Comparison of ENCODE assay signal across 11 mouse cellular contexts in the genomic region with DNA sequence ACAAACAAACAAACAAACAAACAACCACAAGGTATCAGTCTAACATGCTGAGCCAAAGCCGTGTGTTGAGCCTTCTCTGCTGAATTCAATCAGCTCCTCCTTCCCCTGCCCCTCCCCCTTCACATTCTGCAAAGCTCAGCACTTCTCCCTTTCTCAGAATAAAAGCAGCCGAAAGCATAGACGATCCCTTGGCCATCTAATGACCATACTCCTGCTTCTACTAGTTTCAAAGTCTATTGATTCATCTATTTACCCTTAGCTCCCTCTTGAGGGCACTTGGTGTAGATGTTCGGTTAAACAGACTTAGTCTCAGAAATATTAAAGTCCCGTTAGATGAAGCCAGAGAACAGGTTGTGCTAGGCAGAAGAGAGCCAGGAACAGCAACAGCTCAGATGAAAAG. TPM values are rescaled to one million over a fixed set of nuclear protein-coding genes. Genes with fewer than 3 reads are reported as not detected.
DNase-seq lines count a peak whose midpoint lies in the region; ATAC-seq and TF ChIP-seq lines count a peak whose summit lies in the region.
"Had no signal": no experiment of that assay in that cellular context is flagged by ENCODE, and none has a peak within 500 bp of the region (broad histone marks: within the 10 kb centered on the region; RNA-seq: fewer than 3 reads in every experiment).

No protein-coding gene starts in this region.

- no peak overlapping the region for H3K27ac ChIP-seq in hindbrain, embryonic 11.5 days (ENCODE audit: low read depth, low read length)
- no peak overlapping the region for H3K27ac ChIP-seq in hindbrain, embryonic 10.5 days
- no peak overlapping the region for H3K27ac ChIP-seq in midbrain, embryonic 13.5 days
- H3K27ac ChIP-seq in midbrain, embryonic 11.5 days (ENCODE audit: low read depth, low read length): no peak overlapping the region
- no peak overlapping the region for H3K27ac ChIP-seq in stomach, postnatal 0 days (replicated peaks)
- H3K27ac ChIP-seq: embryonic facial prominence, embryonic 13.5 days; liver, embryonic 12.5 days had no signal

- H3K4me2 ChIP-seq in hindbrain, embryonic 11.5 days (replicated peaks; ENCODE audit: low read depth, low read length): no peak overlapping the region
- no peak overlapping the region for H3K4me2 ChIP-seq in midbrain, embryonic 13.5 days (replicated peaks)
- H3K4me2 ChIP-seq in midbrain, embryonic 11.5 days: no peak overlapping the region
- no peak overlapping the region for H3K4me2 ChIP-seq in stomach, postnatal 0 days (replicated peaks; ENCODE audit: low read depth)
- H3K4me2 ChIP-seq: embryonic facial prominence, embryonic 13.5 days; liver, embryonic 12.5 days had no signal

- WGBS in hindbrain, embryonic 11.5 days: 42% methylated on average over 5 of the region's 5 CpGs
- WGBS in hindbrain, embryonic 10.5 days: 45% methylated on average over 5 of the region's 5 CpGs
- 23% methylated on average over 5 of the region's 5 CpGs for WGBS in midbrain, embryonic 13.5 days
- 49% methylated on average over 5 of the region's 5 CpGs for WGBS in midbrain, embryonic 11.5 days
- 18% methylated on average over 5 of the region's 5 CpGs for WGBS in stomach, postnatal 0 days

- no peaks in the 10 kb centered on the region for H3K9me3 ChIP-seq in hindbrain, embryonic 11.5 days (ENCODE audit: control insufficient read depth, low read length)
- H3K9me3 ChIP-seq in hindbrain, embryonic 10.5 days: no peaks in the 10 kb centered on the region
- H3K9me3 ChIP-seq in midbrain, embryonic 13.5 days: no peaks in the 10 kb centered on the region
- no peaks in the 10 kb centered on the region for H3K9me3 ChIP-seq in midbrain, embryonic 11.5 days (ENCODE audit: control insufficient read depth, low read length)
- H3K9me3 ChIP-seq in stomach, postnatal 0 days (ENCODE audit: control insufficient read depth, low read length): no peaks in the 10 kb centered on the region
- H3K9me3 ChIP-seq: embryonic facial prominence, embryonic 13.5 days; liver, embryonic 12.5 days had no signal

- TF ChIP-seq EP300 in stomach, postnatal 0 days (optimal IDR thresholded peaks at IDR 0.05): no peak

- no peaks in the 10 kb centered on the region for H3K36me3 ChIP-seq in hindbrain, embryonic 11.5 days (ENCODE audit: control insufficient read depth, insufficient read depth, low read length)
- no peaks in the 10 kb centered on the region for H3K36me3 ChIP-seq in hindbrain, embryonic 10.5 days
- no peaks in the 10 kb centered on the region for H3K36me3 ChIP-seq in midbrain, embryonic 13.5 days
- no peaks in the 10 kb centered on the region for H3K36me3 ChIP-seq in midbrain, embryonic 11.5 days (ENCODE audit: control insufficient read depth, insufficient read depth, low read length)
- H3K36me3 ChIP-seq in stomach, postnatal 0 days (ENCODE audit: control insufficient read depth, insufficient read depth, low read length): no peaks in the 10 kb centered on the region
- H3K36me3 ChIP-seq: embryonic facial prominence, embryonic 13.5 days; liver, embryonic 12.5 days had no signal

- no peaks in the 10 kb centered on the region for H3K27me3 ChIP-seq in hindbrain, embryonic 11.5 days (ENCODE audit: control insufficient read depth, insufficient read depth, low read length)
- no peaks in the 10 kb centered on the region for H3K27me3 ChIP-seq in hindbrain, embryonic 10.5 days (ENCODE audit: insufficient read depth, poor library complexity, severe bottlenecking)
- H3K27me3 ChIP-seq in midbrain, embryonic 13.5 days: no peaks in the 10 kb centered on the region
- no peaks in the 10 kb centered on the region for H3K27me3 ChIP-seq in midbrain, embryonic 11.5 days (ENCODE audit: control insufficient read depth, insufficient read depth, low read length)
- no peaks in the 10 kb centered on the region for H3K27me3 ChIP-seq in stomach, postnatal 0 days (ENCODE audit: control insufficient read depth, insufficient read depth, low read length)
- H3K27me3 ChIP-seq: embryonic facial prominence, embryonic 13.5 days; liver, embryonic 12.5 days had no signal

- peak; percentile 24 for DNase-seq in hindbrain, embryonic 11.5 days (ENCODE audit: low spot score)
- DNase-seq in hindbrain, embryonic 10.5 days (ENCODE audit: low spot score): no peak
- no peak for DNase-seq in midbrain, embryonic 11.5 days (ENCODE audit: low spot score, missing footprints)
- peak; percentile 41 for DNase-seq in embryo, embryonic 11 days
- no peak for DNase-seq in stomach, postnatal 0 days (ENCODE audit: low spot score)
- no peak for DNase-seq in adrenal gland, postnatal 14 days
- no peak for DNase-seq in cerebellum, postnatal 36 days

- no peak overlapping the region for H3K9ac ChIP-seq in hindbrain, embryonic 11.5 days (ENCODE audit: low read depth, low read length)
- H3K9ac ChIP-seq in midbrain, embryonic 13.5 days (replicated peaks): no peak overlapping the region
- no peak overlapping the region for H3K9ac ChIP-seq in midbrain, embryonic 11.5 days (ENCODE audit: low read length)
- no peak overlapping the region for H3K9ac ChIP-seq in stomach, postnatal 0 days (ENCODE audit: low read length)
- H3K9ac ChIP-seq: embryonic facial prominence, embryonic 13.5 days; liver, embryonic 12.5 days had no signal

- no peak overlapping the region for H3K4me3 ChIP-seq in hindbrain, embryonic 11.5 days (ENCODE audit: low read depth, low read length)
- no peak overlapping the region for H3K4me3 ChIP-seq in hindbrain, embryonic 10.5 days
- H3K4me3 ChIP-seq in midbrain, embryonic 13.5 days (replicated peaks): no peak overlapping the region
- H3K4me3 ChIP-seq in midbrain, embryonic 11.5 days (ENCODE audit: low read depth, low read length): no peak overlapping the region
- no peak overlapping the region for H3K4me3 ChIP-seq in stomach, postnatal 0 days (ENCODE audit: low read depth, low read length)
- H3K4me3 ChIP-seq: embryonic facial prominence, embryonic 13.5 days; liver, embryonic 12.5 days had no signal

- TF ChIP-seq CTCF in stomach, postnatal 0 days (IDR thresholded peaks at IDR 0.05; ENCODE audit: low read depth): peak; percentile 72

- H3K4me1 ChIP-seq in hindbrain, embryonic 11.5 days (replicated peaks; ENCODE audit: control insufficient read depth, insufficient read depth, low read length): no peaks in the 10 kb centered on the region
- no peaks in the 10 kb centered on the region; the same call in 1 of the 2 replicates for H3K4me1 ChIP-seq in hindbrain, embryonic 10.5 days (replicated peaks)
- H3K4me1 ChIP-seq in midbrain, embryonic 13.5 days (replicated peaks): peaks cover 2% of the 10 kb centered on the region; the same call in 1 of the 2 replicates
- no peaks in the 10 kb centered on the region for H3K4me1 ChIP-seq in midbrain, embryonic 11.5 days (ENCODE audit: control insufficient read depth, insufficient read depth, low read length)
- H3K4me1 ChIP-seq in stomach, postnatal 0 days (replicated peaks; ENCODE audit: control insufficient read depth, insufficient read depth): no peaks in the 10 kb centered on the region
- H3K4me1 ChIP-seq: embryonic facial prominence, embryonic 13.5 days; liver, embryonic 12.5 days had no signal

- ATAC-seq in hindbrain, embryonic 11.5 days (ENCODE audit: low FRiP score): no peak
- ATAC-seq in midbrain, embryonic 13.5 days: peak; percentile 15; the same call in 1 of the 2 replicates
- ATAC-seq in midbrain, embryonic 11.5 days (ENCODE audit: low FRiP score): no peak
- ATAC-seq in stomach, postnatal 0 days (ENCODE audit: low FRiP score, low TSS enrichment): no peak
- ATAC-seq: activated CD4-positive, CD25-positive, alpha-beta regulatory T cell, adult 4 months; liver, embryonic 12.5 days had no signal

RNA-seq across cellular contexts. Expression of gene Dram1, which starts 48.2 kb away (rescaled TPM):
- 0.59 and 1.0 TPM in 2 replicates for polyA plus RNA-seq in hindbrain, embryonic 11.5 days (2014; fragmentation: Nextera tagmentation; extraction: Ambion mirVana)
- polyA plus RNA-seq in hindbrain, embryonic 10.5 days (2016; fragmentation: Nextera tagmentation; extraction: Ambion mirVana): 0.16 and 0.35 TPM in 2 replicates
- 0.31 and 0.36 TPM in 2 replicates for polyA plus RNA-seq in midbrain, embryonic 13.5 days (2015; fragmentation: Nextera tagmentation; extraction: Ambion mirVana)
- 0.34 and 0.76 TPM in 2 replicates for polyA plus RNA-seq in midbrain, embryonic 11.5 days (2014; fragmentation: Nextera tagmentation; extraction: Ambion mirVana)
- 2.4 and 2.8 TPM in 2 replicates for polyA plus RNA-seq in stomach, postnatal 0 days (2015; fragmentation: Nextera tagmentation; extraction: Ambion mirVana)
- 6.0 and 7.8 TPM in 2 replicates for total RNA-seq in adrenal gland, postnatal 14 days (2021)

RNA-seq across cellular contexts. Expression of gene Gnptab, which starts 48.2 kb away (rescaled TPM):
- 9.7 and 11.1 TPM in 2 replicates for polyA plus RNA-seq in hindbrain, embryonic 11.5 days (2014; fragmentation: Nextera tagmentation; extraction: Ambion mirVana)
- polyA plus RNA-seq in hindbrain, embryonic 10.5 days (2016; fragmentation: Nextera tagmentation; extraction: Ambion mirVana): 8.7 and 9.5 TPM in 2 replicates
- polyA plus RNA-seq in midbrain, embryonic 13.5 days (2015; fragmentation: Nextera tagmentation; extraction: Ambion mirVana): 12.9 and 13.4 TPM in 2 replicates
- polyA plus RNA-seq in midbrain, embryonic 11.5 days (2014; fragmentation: Nextera tagmentation; extraction: Ambion mirVana): 6.5 and 7.0 TPM in 2 replicates
- 4.4 and 4.8 TPM in 2 replicates for polyA plus RNA-seq in stomach, postnatal 0 days (2015; fragmentation: Nextera tagmentation; extraction: Ambion mirVana)
- total RNA-seq in adrenal gland, postnatal 14 days (2021): 25.0 and 26.1 TPM in 2 replicates

Comparison
In these comparisons a context has a peak if more than half of its experiments do, and no peak if none do; other contexts are left out.
1. DNase-seq: peak in hindbrain, embryonic 11.5 days (single experiment) and embryo, embryonic 11 days (single experiment); none in hindbrain, embryonic 10.5 days (single experiment), midbrain, embryonic 11.5 days (single experiment), stomach, postnatal 0 days (single experiment), adrenal gland, postnatal 14 days (single experiment) and cerebellum, postnatal 36 days (0 of 2).